Mouse (Mus musculus) liver (tissue): ENCODE results near the gene Rrm1.
A peak's percentile ranks its signal among the peaks of the same experiment; 100 is the strongest.
"Not testable (repeated sequence)": the region's sequence is repeated elsewhere in the genome, so short reads cannot be mapped to it uniquely, and the experiment has no call there.

ENCODE experiments used
- DNase-seq: peaks from one replicate; pipeline ENCODE4 v3.0.0-alpha.2; 2020; ENCODE audit warnings: mixed read lengths

Rrm1 gene

GRCm38 (mm10) chr7:102478926-102479325 is 37.4 kb downstream of the Rrm1 start:
- DNase-seq, result no peak

- no peak for DNase-seq
Measured at GRCm38 (mm10) chr7:102479368-102480078, 38.0 kb downstream of the Rrm1 start.

GRCm38 (mm10) chr7:102480821-102481220 is 39.3 kb downstream of the Rrm1 start:
- DNase-seq, result no peak

- DNase-seq, result no peak
Measured at GRCm38 (mm10) chr7:102481579-102481978, 40.1 kb downstream of the Rrm1 start, which contains the start of gene Olfr543. Gene Olfr543, minus strand, starts transcription at chr7:102481679.

GRCm38 (mm10) chr7:102483665-102484064 is 42.2 kb downstream of the Rrm1 start:
- DNase-seq, result no peak

GRCm38 (mm10) chr7:102484766-102485165 is 43.3 kb downstream of the Rrm1 start:
- DNase-seq, result not testable (repeated sequence)

DNA sequence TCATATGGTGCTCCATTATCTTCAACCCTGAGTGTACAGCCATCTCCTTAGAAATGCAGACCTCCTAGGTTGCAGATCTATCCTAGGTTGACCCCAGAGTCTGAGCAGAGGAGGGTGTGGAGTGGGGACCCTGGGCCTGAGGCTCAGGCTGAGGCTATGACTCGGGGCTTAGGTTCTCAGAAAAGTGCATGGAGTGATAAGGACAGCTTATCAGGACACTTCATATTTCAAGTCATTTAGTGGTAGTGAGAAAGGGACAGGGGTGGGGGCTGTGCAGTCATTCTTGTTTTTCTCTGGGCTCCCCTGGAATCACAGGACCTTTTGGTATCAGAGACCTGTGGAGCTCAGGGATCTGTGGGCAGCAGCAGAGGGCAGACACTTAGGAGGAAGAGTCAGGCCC is 44.6 kb downstream of the Rrm1 start:
- peak; percentile 36 for DNase-seq

GRCm38 (mm10) chr7:102488161-102488560 is 46.7 kb downstream of the Rrm1 start, which contains the start of gene Olfr544:
Gene Olfr544, minus strand, starts transcription at chr7:102488313.
- DNase-seq, result no peak

GRCm38 (mm10) chr7:102494416-102494815 is 52.9 kb downstream of the Rrm1 start:
- DNase-seq, result not testable (repeated sequence)

GRCm38 (mm10) chr7:102499473-102499872 is 58.0 kb downstream of the Rrm1 start, which contains the start of gene Olfr545:
Gene Olfr545, minus strand, starts transcription at chr7:102499573.
- no peak for DNase-seq

DNA sequence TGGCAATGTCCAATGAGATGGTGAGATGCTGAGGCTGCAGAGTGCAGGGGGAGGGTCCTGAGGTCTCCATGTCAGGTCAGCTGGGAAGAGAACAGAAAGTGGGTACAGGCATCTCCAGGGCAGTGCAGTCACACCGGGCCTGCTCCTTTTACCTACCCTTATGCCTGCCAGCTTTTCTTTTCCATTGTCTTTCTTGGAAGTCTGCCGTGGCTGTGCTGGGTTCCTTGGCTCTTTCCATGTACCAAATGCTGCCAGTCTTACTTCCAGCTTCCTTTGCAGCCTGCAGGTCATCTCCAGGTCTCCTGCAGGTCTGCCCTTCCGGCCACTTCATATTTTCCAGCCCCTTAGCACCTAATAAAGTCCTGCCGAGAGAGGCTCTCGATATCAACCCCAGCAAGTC is 60.5 kb downstream of the Rrm1 start:
- DNase-seq, result no peak

GRCm38 (mm10) chr7:102506848-102507247 is 65.4 kb downstream of the Rrm1 start:
- peak; percentile 67 for DNase-seq

DNA sequence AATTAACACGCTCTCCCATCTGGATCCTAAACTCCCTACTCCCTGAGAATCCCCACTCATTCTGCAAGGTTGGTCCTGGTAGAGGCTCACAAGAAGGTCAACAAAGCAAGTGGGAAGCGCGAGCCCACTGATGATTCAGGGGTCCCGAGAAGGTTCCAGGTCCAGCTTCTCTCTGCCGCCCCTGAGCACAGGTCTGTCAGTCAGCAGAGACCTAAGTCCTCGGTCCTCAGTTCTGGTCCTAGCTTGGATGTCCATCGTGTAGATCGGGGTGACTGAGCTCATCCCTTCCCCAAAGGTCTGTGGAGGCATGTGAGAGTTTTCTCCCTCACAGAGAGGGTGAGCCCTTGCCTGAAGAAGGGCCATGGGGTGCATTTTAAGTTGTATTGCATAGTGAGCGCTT is 66.6 kb downstream of the Rrm1 start:
- DNase-seq, result no peak

GRCm38 (mm10) chr7:102508666-102509065 is 67.2 kb downstream of the Rrm1 start:
- DNase-seq, result no peak

- DNase-seq, result no peak
Measured at GRCm38 (mm10) chr7:102509726-102510125, 68.2 kb downstream of the Rrm1 start.

DNA sequence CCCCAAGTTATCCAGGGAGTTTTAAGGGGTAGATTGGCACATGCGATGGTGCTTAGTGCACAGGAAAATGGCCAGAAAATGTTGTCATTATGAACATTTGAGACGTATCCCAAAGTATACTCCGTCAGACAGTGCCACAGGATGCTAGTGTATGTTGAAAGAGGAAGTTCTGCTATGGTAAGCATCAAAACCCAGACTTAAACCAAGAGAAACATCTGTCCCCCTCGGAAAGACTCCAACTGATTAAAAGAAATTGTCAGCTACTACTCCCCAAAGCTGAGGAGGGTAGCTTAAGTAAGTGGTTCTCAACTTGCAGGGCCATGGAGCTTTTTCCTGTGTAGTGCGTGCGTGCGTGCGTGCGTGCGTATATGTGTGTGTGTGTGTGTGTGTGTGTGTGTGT is 70.4 kb downstream of the Rrm1 start:
- no peak for DNase-seq

DNA sequence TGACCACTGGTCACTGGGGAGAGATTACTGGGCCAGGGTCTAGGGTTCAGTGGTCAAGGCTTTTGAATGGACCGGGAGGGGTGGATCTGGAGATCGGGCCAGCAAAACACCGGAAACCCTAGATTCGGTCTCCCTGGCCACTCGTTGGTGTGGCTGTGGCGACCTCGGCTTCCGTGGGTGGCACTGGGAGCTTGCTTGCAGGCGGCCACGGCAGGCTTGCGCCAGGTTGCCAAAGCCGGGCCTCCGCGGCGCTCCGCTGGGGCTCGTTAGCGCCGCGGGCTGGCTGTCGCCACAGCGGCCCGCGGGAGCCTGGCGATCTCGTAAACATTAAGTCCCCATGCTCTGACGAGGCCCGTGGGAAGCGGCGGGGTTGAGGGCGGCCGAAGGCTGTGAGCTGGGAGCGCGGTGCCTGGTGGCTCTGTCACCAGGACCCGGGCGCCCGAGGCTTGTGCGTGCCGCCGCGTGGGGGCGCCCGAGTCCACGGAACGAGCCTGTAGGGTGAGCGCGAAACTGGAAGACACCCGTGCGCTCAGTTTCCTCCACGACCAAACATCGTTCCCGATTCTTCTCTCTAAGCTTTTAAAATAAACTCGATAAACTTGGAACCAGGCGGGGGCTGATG is 71.4 kb downstream of the Rrm1 start:
- DNase-seq, result peak; percentile 84

GRCm38 (mm10) chr7:102514144-102514543 is 72.6 kb downstream of the Rrm1 start:
- no peak for DNase-seq

DNA sequence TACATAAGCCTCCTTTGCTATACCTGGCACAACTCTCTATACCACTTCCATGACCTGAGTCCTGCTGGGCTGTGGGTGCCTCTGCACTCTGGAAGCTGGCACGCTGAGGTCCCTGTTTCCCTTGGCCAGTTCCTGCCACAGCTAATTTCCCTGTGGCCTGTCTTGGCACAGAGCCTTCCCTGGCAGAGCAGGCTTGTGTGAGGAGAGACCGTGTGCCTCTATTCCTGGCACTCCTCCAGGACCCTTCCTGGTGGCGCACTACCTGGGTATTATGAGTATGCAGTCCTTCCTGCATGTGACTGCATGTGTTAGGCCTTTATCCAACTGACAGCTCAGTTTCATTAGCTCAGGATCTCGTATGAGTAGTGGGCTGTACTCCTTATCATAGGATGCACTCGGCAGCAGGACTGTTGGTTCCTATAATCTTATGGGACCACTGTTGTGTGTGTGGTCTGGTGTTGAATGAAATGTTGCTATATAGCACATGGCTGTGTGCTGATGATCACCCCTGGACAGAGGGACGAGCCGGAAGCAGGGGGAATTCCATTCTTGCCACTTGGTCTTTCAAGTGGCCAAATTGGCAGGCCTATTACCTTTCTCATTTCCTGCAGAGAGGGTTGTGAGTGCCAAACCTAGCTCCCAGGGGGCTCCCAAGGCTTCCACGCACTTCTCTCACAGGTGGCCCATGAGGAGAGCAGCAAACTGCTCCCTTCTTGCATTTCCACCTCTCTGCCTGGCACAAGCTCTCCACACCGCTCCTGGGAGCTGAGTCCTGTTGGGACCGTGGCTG is 75.0 kb downstream of the Rrm1 start:
- DNase-seq, result no peak

- DNase-seq, result no peak
Measured at GRCm38 (mm10) chr7:102517051-102517335, 75.5 kb downstream of the Rrm1 start.
